Mouse (Mus musculus) liver, postnatal 0 days (tissue): Measurements from ENCODE around the gene Relt. TPM values are rescaled to one million over a fixed set of nuclear protein-coding genes. Genes with fewer than 3 reads are reported as not detected.

ENCODE experiments used
- ATAC-seq: fragments of 200-750 bp; cut with Nextera tagmentation; 2 replicates; pipeline ENCODE4 v1.8.0; 2017; ENCODE audit warnings: mild to moderate bottlenecking, moderate library complexity
- DNase-seq: peaks from one replicate; pipeline ENCODE4 v3.0.0-alpha.2; 2016
- H3K27ac ChIP-seq: fragments of 300-500 bp; sonication (generic); 2 replicates; pipeline ENCODE4 v1.5.1; 2014; ENCODE audit warnings: antibody characterized with exemption, moderate library complexity, mild to moderate bottlenecking, low read depth
- H3K27me3 ChIP-seq: fragments of 300-500 bp; sonication (generic); 2 replicates; pipeline ENCODE4 v1.6.1; 2014; ENCODE audit warnings: low read length, control low read depth, mixed read lengths; ENCODE audit not compliant: insufficient read depth
- H3K36me3 ChIP-seq: fragments of 300-500 bp; sonication (generic); replicated peaks from 2 replicates; pipeline ENCODE4 v1.6.1; 2014; ENCODE audit warnings: mild to moderate bottlenecking, control low read depth, low read length, moderate library complexity, mixed read lengths; ENCODE audit not compliant: insufficient read depth
- H3K4me1 ChIP-seq: fragments of 300-500 bp; sonication (generic); 2 replicates; pipeline ENCODE4 v1.6.1; 2014; ENCODE audit warnings: antibody characterized with exemption, mild to moderate bottlenecking, control low read depth; ENCODE audit not compliant: insufficient read depth
- H3K4me2 ChIP-seq: fragments of 300-500 bp; sonication (generic); 2 replicates; pipeline ENCODE4 v1.6.1; 2014; ENCODE audit warnings: low read depth, mild to moderate bottlenecking, low read length, moderate library complexity, mixed read lengths
- H3K4me3 ChIP-seq: fragments of 300-500 bp; sonication (generic); 2 replicates; pipeline ENCODE4 v1.5.1; 2014; ENCODE audit warnings: low read depth, low read length
- H3K9ac ChIP-seq: fragments of 300-500 bp; sonication (generic); replicated peaks from 2 replicates; pipeline ENCODE4 v1.6.1; 2014; ENCODE audit warnings: mild to moderate bottlenecking, moderate library complexity
- H3K9me3 ChIP-seq: fragments of 300-500 bp; sonication (generic); 2 replicates; pipeline ENCODE4 v1.6.1; 2016; ENCODE audit warnings: mild to moderate bottlenecking, control low read depth, low read length, mixed read lengths
- CTCF ChIP-seq: sonication (generic); IDR thresholded peaks from 2 replicates; pipeline ENCODE4 v1.5.1; 2016; ENCODE audit warnings: antibody characterized with exemption, low read depth
- EP300 ChIP-seq: IDR thresholded peaks from 2 replicates; pipeline ENCODE4 v1.6.1; 2016; ENCODE audit warnings: antibody characterized with exemption, low read depth, mild to moderate bottlenecking
- WGBS: fragments of 180-500 bp; shearing (Covaris S2); extraction: QIAGEN DNeasy Blood & Tissue Kit; methylation state at CpG from one replicate; pipeline ENCODE4 v1.1.7; 2014; ENCODE audit not compliant: insufficient replicate concordance; 5-methylcytosine and 5-hydroxymethylcytosine counted together
- polyA plus RNA-seq: library from polyadenylated mRNA; unstranded; fragments of >200 nt; fragmentation: Nextera tagmentation; extraction: Ambion mirVana; gene quantifications from 2 replicates; pipeline ENCODE4 v1.2.1, GENCODE M21; 2015

Relt gene
- polyA plus RNA-seq, 1 experiment from 2014 or later = 7.5 TPM

DNA sequence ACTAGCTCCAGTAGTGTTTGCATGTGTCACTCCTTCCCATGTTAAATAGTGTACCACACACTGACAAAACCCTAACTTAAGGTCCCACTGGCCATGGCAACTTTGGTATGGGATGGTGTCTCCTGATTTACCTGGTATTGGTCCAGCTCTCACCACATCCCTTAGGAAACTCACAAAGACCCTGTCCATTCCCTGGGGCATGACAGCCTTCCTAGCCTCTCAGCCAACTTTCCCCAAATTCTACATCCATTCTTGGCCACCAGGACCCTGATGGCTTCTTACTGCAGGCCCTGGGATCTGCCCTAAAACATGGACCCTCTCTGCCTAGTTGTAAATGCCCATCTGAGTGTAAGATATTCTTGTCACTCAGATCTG lies 18.2 kb downstream of the Relt start:
- DNase-seq = no peak
- ATAC-seq = no peak
- Histone ChIP-seq H3K27ac (peak overlapping the region; percentile 99), H3K4me3 (no peak overlapping the region), H3K36me3 (peaks cover 30% of the 10 kb centered on the region), H3K27me3 (no peaks in the 10 kb centered on the region), H3K9me3 (no peaks in the 10 kb centered on the region), H3K9ac (peak overlapping the region; percentile 3; the same call in 1 of the 2 replicates), H3K4me1 (peaks cover 43% of the 10 kb centered on the region), H3K4me2 (peak overlapping the region; percentile 62)
- no peak for TF ChIP-seq CTCF
- no peak for TF ChIP-seq EP300

DNA sequence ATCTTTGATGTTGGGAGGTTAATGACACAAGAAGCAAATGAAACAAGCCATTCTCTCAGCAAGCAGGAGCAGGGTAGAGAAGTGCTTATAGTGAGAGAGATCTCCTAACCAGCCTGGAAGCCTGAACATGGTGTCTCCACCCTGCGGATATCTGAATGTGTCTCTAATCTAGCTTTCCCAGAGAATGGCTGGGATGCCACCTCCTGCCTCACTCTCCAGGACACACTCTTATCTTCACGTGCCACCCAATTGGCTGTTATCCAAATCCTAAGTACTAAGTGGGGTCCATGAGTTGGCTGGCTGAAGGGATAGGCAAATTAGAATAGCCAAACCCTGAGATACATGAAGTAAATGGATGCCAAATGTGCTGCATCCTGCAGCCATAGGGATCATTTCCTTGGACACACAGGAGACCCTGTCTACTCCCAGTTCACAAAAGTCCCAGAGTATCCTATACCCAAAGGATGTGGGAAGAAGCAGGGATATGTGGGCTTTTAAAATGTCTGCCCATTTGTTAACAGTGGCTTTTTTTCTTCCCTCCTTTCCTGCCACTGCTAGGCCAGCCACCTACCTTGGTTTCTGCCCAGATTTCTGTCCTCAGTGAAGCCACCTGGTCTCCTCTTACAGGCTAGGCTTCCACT lies 18.7 kb downstream of the Relt start:
- peak; percentile 75 for DNase-seq
- ATAC-seq = peak; percentile 91
- Histone ChIP-seq H3K27ac (peak overlapping the region; percentile 99), H3K9ac (peak overlapping the region; percentile 52; the same call in 1 of the 2 replicates), H3K4me2 (peak overlapping the region; percentile 62), H3K36me3 (peaks cover 24% of the 10 kb centered on the region), H3K4me1 (peaks cover 48% of the 10 kb centered on the region), H3K27me3 (no peaks in the 10 kb centered on the region), H3K4me3 (peak overlapping the region; percentile 7; the same call in 1 of the 2 replicates), H3K9me3 (no peaks in the 10 kb centered on the region)
- 46% methylated on average over 2 of the region's 2 CpGs for WGBS
- TF ChIP-seq CTCF = peak; percentile 23; the same call in 1 of the 2 replicates
- peak; percentile 99 for TF ChIP-seq EP300

DNA sequence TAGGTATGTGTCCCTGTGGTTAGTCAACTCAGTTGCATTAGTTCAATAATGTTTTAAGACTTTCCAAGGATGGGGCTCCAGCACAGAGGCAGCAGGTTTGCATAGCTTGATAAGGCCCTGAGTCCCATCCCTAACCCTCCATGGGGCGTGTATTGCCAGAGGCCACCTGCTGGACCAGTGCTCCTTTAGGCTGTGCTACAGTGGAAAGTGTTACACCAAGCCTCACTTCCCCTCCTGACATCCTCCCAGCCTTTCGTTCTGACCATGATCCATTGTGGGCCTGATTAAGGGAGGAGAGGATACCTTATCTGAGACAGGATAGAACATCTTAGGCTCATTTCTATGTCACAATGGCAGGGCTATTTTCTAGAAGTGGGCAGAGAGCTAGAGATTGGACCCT lies 19.4 kb downstream of the Relt start:
- DNase-seq = peak; percentile 53
- WGBS = 51% methylated on average over 2 of the region's 2 CpGs
- H3K36me3 ChIP-seq = peaks cover 23% of the 10 kb centered on the region
- peak overlapping the region; percentile 7; the same call in 1 of the 2 replicates for H3K4me3 ChIP-seq
- H3K9me3 ChIP-seq = no peaks in the 10 kb centered on the region
- H3K4me1 ChIP-seq = peaks cover 55% of the 10 kb centered on the region
- no peak for TF ChIP-seq EP300
- TF ChIP-seq CTCF = peak; percentile 59
- peak overlapping the region; percentile 62 for H3K4me2 ChIP-seq
- ATAC-seq = peak; percentile 75
- H3K27ac ChIP-seq = peak overlapping the region; percentile 99
- peak overlapping the region; percentile 52 for H3K9ac ChIP-seq
- no peaks in the 10 kb centered on the region for H3K27me3 ChIP-seq

DNA sequence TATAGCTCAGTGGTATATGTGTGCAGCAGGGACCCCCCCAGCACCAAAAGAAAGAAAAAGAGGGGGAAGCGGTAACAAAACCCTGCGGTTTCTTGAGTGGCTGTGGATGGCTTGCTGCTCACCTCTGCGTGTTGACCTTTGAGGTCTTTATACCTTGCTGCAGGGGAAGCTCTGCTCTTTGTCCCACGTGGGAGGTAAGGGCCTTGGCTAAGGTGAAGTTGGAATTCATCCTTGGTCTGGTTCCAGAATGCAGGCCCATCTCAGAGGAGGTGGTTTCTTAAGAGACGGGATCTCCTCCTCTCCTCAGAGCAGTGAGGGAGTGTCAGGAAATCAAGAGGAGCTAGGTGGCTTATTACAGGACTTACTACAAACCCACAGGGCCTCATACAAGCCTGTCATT lies 21.1 kb downstream of the Relt start:
- Histone ChIP-seq H3K27ac (no peak overlapping the region; the same call in 1 of the 2 replicates), H3K27me3 (no peaks in the 10 kb centered on the region), H3K4me2 (no peak overlapping the region), H3K36me3 (peaks cover 10% of the 10 kb centered on the region), H3K9ac (no peak overlapping the region), H3K4me1 (peaks cover 61% of the 10 kb centered on the region), H3K9me3 (no peaks in the 10 kb centered on the region), H3K4me3 (no peak overlapping the region)
- TF ChIP-seq CTCF = no peak
- no peak for TF ChIP-seq EP300
- no peak for ATAC-seq
- DNase-seq = no peak
- 87% methylated on average over 5 of the region's 5 CpGs for WGBS

DNA sequence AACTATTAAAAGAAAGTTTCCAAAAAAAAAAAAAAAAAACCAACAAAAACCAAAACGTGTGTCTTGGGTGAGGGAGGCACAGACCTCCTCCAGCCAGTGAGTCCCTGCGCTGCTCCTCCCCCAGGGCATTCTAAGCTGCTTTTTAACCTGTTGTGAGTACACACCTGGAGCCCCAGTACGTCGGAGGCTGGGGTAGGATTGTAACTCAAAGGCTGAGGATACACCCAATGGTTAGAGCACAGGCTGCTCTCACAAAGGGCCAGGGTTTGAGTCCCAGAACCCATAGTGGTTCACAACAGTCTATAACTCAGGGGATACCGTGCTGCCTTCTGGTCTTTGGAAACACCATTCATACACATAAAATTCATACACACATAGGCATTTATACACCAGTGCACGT lies 21.6 kb downstream of the Relt start:
- no peak overlapping the region for H3K27ac ChIP-seq
- H3K9ac ChIP-seq = no peak overlapping the region
- H3K36me3 ChIP-seq = peaks cover 11% of the 10 kb centered on the region; the same call in 1 of the 2 replicates
- ATAC-seq (no peak), DNase-seq (peak; percentile 11)
- H3K27me3 ChIP-seq = no peaks in the 10 kb centered on the region
- H3K4me1 ChIP-seq = peaks cover 58% of the 10 kb centered on the region
- no peak overlapping the region for H3K4me3 ChIP-seq
- H3K4me2 ChIP-seq = no peak overlapping the region
- no peak for TF ChIP-seq CTCF
- no peak for TF ChIP-seq EP300
- no peaks in the 10 kb centered on the region for H3K9me3 ChIP-seq
- WGBS = 84% methylated on average over 6 of the region's 6 CpGs

DNA sequence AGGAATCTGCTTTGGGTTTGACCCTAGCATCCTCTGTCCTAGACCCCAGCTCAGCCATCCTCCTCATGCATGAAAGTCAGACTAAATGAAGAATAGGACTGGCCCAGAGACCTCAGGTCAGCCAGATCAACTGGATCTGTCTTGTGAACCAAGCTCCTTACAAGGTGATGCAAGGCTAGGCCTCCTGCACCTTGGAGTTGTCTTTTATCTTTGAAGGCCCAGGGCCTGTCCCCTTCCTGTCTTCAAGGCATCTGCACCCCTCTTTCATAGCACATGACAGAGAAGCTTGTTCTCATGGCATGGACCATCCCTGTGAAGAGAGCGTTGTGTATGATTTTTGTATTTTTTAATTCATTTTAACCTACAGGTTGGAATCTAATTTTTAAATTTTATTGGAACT lies 22.3 kb downstream of the Relt start:
- Histone ChIP-seq H3K36me3 (peaks cover 16% of the 10 kb centered on the region; the same call in 1 of the 2 replicates), H3K4me1 (peaks cover 51% of the 10 kb centered on the region), H3K27ac (no peak overlapping the region), H3K4me2 (no peak overlapping the region), H3K4me3 (no peak overlapping the region), H3K9me3 (no peaks in the 10 kb centered on the region), H3K27me3 (no peaks in the 10 kb centered on the region), H3K9ac (0 out of 2 replicates have a peak overlapping the region, but pooled peaks have one; percentile 4)
- WGBS = 68% methylated on average over 1 of the region's 1 CpGs
- TF ChIP-seq EP300 (no peak), CTCF (no peak)
- peak; percentile 11 for DNase-seq
- no peak for ATAC-seq
